Mouse (Mus musculus) stomach, postnatal 0 days (tissue): ENCODE measurements around the gene Slc39a7.

Experiments
- CTCF ChIP-seq: IDR thresholded peaks from 2 replicates; pipeline ENCODE4 v1.5.1; 2016; ENCODE audit warnings: antibody characterized with exemption, low read depth, mild to moderate bottlenecking, moderate library complexity
- EP300 ChIP-seq: optimal IDR thresholded peaks from 2 replicates; pipeline ENCODE3; 2016; ENCODE audit warnings: antibody characterized with exemption

DNA sequence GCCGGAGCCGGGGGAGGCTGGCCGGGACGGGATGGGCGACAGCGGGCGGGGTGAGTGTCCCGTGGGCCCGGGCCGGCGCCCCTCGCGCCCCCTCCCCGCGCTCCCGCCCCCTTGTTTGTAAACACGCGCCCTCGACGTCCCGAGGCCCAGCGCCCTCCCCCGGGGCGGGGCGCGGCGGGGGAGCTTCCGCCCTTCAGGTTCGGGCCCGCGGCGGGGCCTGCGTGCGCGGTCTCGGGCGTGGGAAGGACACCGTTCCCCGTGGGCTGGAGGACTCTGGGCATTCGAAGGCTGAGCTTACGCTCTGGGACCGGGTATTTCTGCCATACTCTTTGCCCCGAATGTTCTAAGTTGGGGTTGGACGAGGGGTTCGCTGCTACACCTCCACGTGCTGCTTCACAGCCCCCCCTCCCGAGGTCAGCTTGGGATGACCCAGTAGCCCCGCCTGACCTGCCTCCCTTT lies 721 bp upstream of the Slc39a7 start:
- TF ChIP-seq CTCF, result no peak
- TF ChIP-seq EP300, result no peak
